Mouse (Mus musculus): ENCODE data around the gene B3gnt2. TPM values are rescaled to one million over a fixed set of nuclear protein-coding genes. Genes with fewer than 3 reads are reported as not detected.

Gene B3gnt2
- total RNA-seq, 1 experiment: 25.7 TPM

DNA sequence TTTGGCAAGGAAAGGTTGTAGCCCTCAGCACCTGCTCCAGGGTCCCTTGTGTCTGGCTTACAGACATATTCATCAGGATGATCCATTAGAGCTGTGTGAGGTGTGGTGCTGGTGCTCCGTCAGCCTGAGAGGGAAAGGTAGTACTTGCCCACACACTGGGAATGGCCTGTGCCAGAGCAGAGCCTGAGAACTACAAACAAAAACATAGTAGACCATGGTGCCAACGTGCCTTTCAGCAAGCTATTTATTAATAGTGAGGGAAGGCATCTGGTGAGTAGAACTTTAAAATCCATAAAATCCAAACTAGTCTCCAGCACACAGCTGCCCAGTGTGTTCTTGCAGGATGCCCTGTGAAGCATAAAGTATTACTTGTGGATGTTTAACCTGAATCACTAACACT is 94.5 kb downstream of the B3gnt2 start:
- in situ Hi-C loops (cut with MboI; ENCODE audit: low sequenced_read_pairs in 2 of 2, unreplicated experiment in 2 of 2): no loop called here

DNA sequence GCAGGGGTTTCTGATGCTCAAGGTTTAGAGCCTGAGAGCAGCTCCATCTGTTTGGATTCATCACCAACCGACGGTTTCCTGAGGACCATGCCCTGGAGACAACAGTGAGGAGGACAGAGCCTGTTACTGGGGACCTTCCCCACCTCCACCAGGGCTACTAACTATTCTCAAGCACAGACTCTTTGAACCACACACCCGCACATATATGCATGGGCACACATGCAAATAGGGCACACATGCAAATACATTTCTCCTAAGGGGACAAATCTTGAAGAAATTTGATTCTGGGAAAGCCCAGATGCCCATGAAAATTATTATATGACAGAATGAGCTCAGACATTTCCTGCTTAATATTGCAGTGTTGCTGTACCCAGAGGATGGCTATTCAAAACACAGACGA is 95.3 kb downstream of the B3gnt2 start:
- Histone ChIP-seq H3K9me3 (ENCODE audit: control insufficient read depth, insufficient read depth, low read depth, low read length) (no peaks in the 10 kb centered on the region), H3K4me1 (ENCODE audit: control insufficient read depth in 2 of 2, insufficient read depth in 2 of 2, low read length in 2 of 2, poor library complexity in 1 of 2) (no peaks in the 10 kb centered on the region), H3K9ac (ENCODE audit: insufficient read depth, low read depth, low read length, poor library complexity, severe bottlenecking) (no peak overlapping the region), H3K27ac (ENCODE audit: insufficient read depth, low read depth, low read length, poor library complexity, severe bottlenecking) (no peak overlapping the region), H3K4me3 (ENCODE audit: insufficient read depth in 1 of 2, low read depth in 1 of 2, low read length in 2 of 2, poor library complexity in 1 of 2, severe bottlenecking in 1 of 2) (no peak overlapping the region), H3K36me3 (ENCODE audit: control insufficient read depth, insufficient read depth, low read length, poor library complexity, severe bottlenecking) (no peaks in the 10 kb centered on the region)
- in situ Hi-C loops (cut with MboI; ENCODE audit: low sequenced_read_pairs in 2 of 2, unreplicated experiment in 2 of 2): no loop called here
- no peak for TF ChIP-seq CHD2 (IDR thresholded peaks at IDR 0.05; ENCODE audit: low read depth, low read length)
- TF ChIP-seq HCFC1 (IDR thresholded peaks at IDR 0.05; ENCODE audit: borderline replicate concordance, insufficient read depth, low read length): no peak
- no peak for TF ChIP-seq MAFK (IDR thresholded peaks at IDR 0.05; ENCODE audit: insufficient read depth, low read depth, low read length)
- TF ChIP-seq ZC3H11A (IDR thresholded peaks at IDR 0.05; ENCODE audit: borderline replicate concordance, low read depth, low read length): no peak
- TF ChIP-seq ZNF384 (IDR thresholded peaks at IDR 0.05; ENCODE audit: low read depth, low read length): no peak
- DNase-seq (ENCODE audit: low read depth, low spot score): no peak

More for the DNA sequence above, 94.5 kb downstream of the B3gnt2 start:
- Histone ChIP-seq H3K4me3 (ENCODE audit: insufficient read depth in 1 of 2, low read depth in 1 of 2, low read length in 2 of 2, poor library complexity in 1 of 2, severe bottlenecking in 1 of 2) (no peak overlapping the region), H3K9me3 (ENCODE audit: control insufficient read depth, insufficient read depth, low read depth, low read length) (no peaks in the 10 kb centered on the region), H3K9ac (ENCODE audit: insufficient read depth, low read depth, low read length, poor library complexity, severe bottlenecking) (no peak overlapping the region), H3K27ac (ENCODE audit: insufficient read depth, low read depth, low read length, poor library complexity, severe bottlenecking) (no peak overlapping the region), H3K36me3 (ENCODE audit: control insufficient read depth, insufficient read depth, low read length, poor library complexity, severe bottlenecking) (no peaks in the 10 kb centered on the region), H3K4me1 (ENCODE audit: control insufficient read depth in 2 of 2, insufficient read depth in 2 of 2, low read length in 2 of 2, poor library complexity in 1 of 2) (no peaks in the 10 kb centered on the region)
- DNase-seq (ENCODE audit: low read depth, low spot score): no peak
- TF ChIP-seq MAFK (IDR thresholded peaks at IDR 0.05; ENCODE audit: insufficient read depth, low read depth, low read length) (no peak), HCFC1 (IDR thresholded peaks at IDR 0.05; ENCODE audit: borderline replicate concordance, insufficient read depth, low read length) (no peak), ZC3H11A (IDR thresholded peaks at IDR 0.05; ENCODE audit: borderline replicate concordance, low read depth, low read length) (no peak), CHD2 (IDR thresholded peaks at IDR 0.05; ENCODE audit: low read depth, low read length) (no peak), ZNF384 (IDR thresholded peaks at IDR 0.05; ENCODE audit: low read depth, low read length) (no peak)

DNA sequence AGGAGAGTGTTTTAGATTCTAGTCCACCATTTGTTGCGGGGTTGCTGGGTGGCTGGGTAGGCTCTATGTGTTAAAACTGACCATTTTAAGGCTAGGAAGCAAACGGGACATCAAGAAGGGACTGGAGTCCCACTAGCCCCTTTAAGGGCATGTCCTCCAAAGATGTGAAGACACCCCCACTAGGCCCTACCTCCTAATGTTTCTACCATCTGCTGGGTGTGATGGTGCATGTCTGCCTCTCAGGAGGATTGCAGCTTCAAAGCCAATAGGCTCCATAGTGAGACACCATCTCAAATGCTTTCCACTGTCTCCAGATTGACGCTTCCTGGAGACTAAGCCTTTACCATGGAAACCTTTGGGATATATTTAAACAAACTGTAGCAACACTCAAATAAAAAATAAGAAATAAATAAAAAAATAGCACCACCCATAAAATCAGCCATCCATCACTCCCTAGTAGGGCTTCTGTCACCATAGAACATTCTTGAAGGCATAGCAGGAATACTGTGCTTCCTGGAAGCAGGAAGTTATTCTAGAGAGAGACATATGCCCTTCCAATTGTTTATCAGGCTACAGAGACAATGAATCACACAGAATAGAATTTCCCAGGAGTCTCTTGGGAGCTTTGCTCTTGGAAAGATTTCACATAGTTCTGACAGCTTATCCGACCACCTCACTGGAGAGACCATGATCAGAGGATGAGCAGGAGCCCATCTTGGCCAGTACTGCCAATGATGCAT is 97.0 kb downstream of the B3gnt2 start:
- Histone ChIP-seq H3K4me1 (ENCODE audit: control insufficient read depth in 2 of 2, insufficient read depth in 2 of 2, low read length in 2 of 2, poor library complexity in 1 of 2) (no peaks in the 10 kb centered on the region), H3K27ac (ENCODE audit: insufficient read depth, low read depth, low read length, poor library complexity, severe bottlenecking) (no peak overlapping the region), H3K4me3 (ENCODE audit: insufficient read depth in 1 of 2, low read depth in 1 of 2, low read length in 2 of 2, poor library complexity in 1 of 2, severe bottlenecking in 1 of 2) (no peak overlapping the region), H3K9me3 (ENCODE audit: control insufficient read depth, insufficient read depth, low read depth, low read length) (no peaks in the 10 kb centered on the region), H3K36me3 (ENCODE audit: control insufficient read depth, insufficient read depth, low read length, poor library complexity, severe bottlenecking) (no peaks in the 10 kb centered on the region), H3K9ac (ENCODE audit: insufficient read depth, low read depth, low read length, poor library complexity, severe bottlenecking) (no peak overlapping the region)
- DNase-seq (ENCODE audit: low read depth, low spot score): no peak
- in situ Hi-C loops (cut with MboI; ENCODE audit: low sequenced_read_pairs in 2 of 2, unreplicated experiment in 2 of 2): no loop called here
- TF ChIP-seq MAFK (IDR thresholded peaks at IDR 0.05; ENCODE audit: insufficient read depth, low read depth, low read length) (no peak), ZC3H11A (IDR thresholded peaks at IDR 0.05; ENCODE audit: borderline replicate concordance, low read depth, low read length) (no peak), HCFC1 (IDR thresholded peaks at IDR 0.05; ENCODE audit: borderline replicate concordance, insufficient read depth, low read length) (no peak), ZNF384 (IDR thresholded peaks at IDR 0.05; ENCODE audit: low read depth, low read length) (no peak), CHD2 (IDR thresholded peaks at IDR 0.05; ENCODE audit: low read depth, low read length) (no peak)

DNA sequence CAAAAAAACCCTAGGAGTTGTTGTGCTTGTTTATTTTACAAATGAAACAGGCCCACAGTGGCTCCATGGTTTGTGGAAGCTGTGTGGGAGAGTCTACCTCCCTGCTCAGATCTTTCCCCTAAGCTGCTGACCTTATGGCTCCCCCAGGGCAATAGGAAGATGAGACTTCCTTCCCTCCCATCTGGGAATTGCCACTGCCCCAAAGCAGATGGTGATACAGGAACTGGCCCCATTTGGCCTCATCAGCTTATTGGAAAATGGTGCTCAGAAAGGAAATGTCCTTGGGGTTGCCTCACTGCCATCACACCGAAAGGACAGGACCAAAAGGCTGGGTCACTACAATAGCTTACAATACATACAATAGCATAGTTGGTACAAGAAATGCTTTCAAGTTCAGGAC is 97.7 kb downstream of the B3gnt2 start:
- in situ Hi-C loops (cut with MboI; ENCODE audit: low sequenced_read_pairs in 2 of 2, unreplicated experiment in 2 of 2): no loop called here
- TF ChIP-seq MAFK (IDR thresholded peaks at IDR 0.05; ENCODE audit: insufficient read depth, low read depth, low read length) (no peak), ZC3H11A (IDR thresholded peaks at IDR 0.05; ENCODE audit: borderline replicate concordance, low read depth, low read length) (no peak), ZNF384 (IDR thresholded peaks at IDR 0.05; ENCODE audit: low read depth, low read length) (no peak), CHD2 (IDR thresholded peaks at IDR 0.05; ENCODE audit: low read depth, low read length) (no peak), HCFC1 (IDR thresholded peaks at IDR 0.05; ENCODE audit: borderline replicate concordance, insufficient read depth, low read length) (no peak)
- Histone ChIP-seq H3K9ac (ENCODE audit: insufficient read depth, low read depth, low read length, poor library complexity, severe bottlenecking) (no peak overlapping the region), H3K36me3 (ENCODE audit: control insufficient read depth, insufficient read depth, low read length, poor library complexity, severe bottlenecking) (no peaks in the 10 kb centered on the region), H3K27ac (ENCODE audit: insufficient read depth, low read depth, low read length, poor library complexity, severe bottlenecking) (no peak overlapping the region), H3K4me1 (ENCODE audit: control insufficient read depth in 2 of 2, insufficient read depth in 2 of 2, low read length in 2 of 2, poor library complexity in 1 of 2) (no peaks in the 10 kb centered on the region), H3K4me3 (ENCODE audit: insufficient read depth in 1 of 2, low read depth in 1 of 2, low read length in 2 of 2, poor library complexity in 1 of 2, severe bottlenecking in 1 of 2) (no peak overlapping the region), H3K9me3 (ENCODE audit: control insufficient read depth, insufficient read depth, low read depth, low read length) (no peaks in the 10 kb centered on the region)
- DNase-seq (ENCODE audit: low read depth, low spot score): no peak
